Mouse (Mus musculus) cerebellum, postnatal 14 days (tissue): ENCODE measurements around the gene Tpm3-rs7.
"Not testable (repeated sequence)": the region's sequence is repeated elsewhere in the genome, so short reads cannot be mapped to it uniquely, and the experiment has no call there.

ENCODE experiments used
- DNase-seq, 2 experiments: peaks; one replicate each; pipeline ENCODE4 v3.0.0; 2021; ENCODE audit warnings: mixed read lengths in 2 of 2

Gene Tpm3-rs7

DNA sequence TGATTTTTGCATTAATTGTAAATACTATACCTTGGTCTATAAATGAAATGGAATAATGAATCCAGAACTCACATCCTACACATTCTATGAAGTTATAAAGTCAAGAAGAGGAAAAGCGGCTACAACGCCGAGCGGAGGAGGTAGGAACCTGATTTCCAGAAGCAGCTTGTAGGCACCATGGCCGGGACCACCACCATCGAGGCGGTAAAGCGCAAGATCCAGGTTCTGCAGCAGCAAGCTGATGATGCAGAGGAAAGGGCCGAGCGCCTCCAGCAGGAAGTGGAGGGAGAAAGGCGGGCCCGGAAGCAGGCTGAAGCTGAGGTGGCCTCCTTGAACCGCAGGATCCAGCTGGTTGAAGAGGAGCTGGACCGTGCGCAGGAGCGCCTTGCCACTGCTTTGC lies at the start of gene Tpm3-rs7:
Gene Tpm3-rs7, plus strand, starts transcription at position 110 of the 400 bp plus-strand sequence.
- DNase-seq: not testable (repeated sequence)

DNA sequence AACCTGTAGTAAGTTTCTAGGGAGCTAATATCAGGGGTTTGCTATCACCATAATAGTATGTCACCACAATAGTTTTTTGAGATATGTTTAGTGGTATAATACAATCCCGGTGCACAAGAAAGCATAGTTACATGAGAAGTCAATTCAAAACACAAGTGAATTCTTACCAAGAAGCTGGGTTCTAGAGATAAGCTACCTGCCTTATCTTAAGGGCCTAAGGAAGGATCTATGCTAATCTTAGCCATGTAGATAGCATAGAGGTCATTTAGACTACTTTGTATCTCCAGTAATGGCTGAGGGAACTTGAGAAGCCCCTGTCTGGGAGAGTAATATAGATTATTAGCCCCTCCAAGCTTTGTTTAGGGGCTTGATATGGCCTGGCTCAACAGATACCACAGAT lies 2.6 kb downstream of the Tpm3-rs7 start:
- DNase-seq: no peak

DNA sequence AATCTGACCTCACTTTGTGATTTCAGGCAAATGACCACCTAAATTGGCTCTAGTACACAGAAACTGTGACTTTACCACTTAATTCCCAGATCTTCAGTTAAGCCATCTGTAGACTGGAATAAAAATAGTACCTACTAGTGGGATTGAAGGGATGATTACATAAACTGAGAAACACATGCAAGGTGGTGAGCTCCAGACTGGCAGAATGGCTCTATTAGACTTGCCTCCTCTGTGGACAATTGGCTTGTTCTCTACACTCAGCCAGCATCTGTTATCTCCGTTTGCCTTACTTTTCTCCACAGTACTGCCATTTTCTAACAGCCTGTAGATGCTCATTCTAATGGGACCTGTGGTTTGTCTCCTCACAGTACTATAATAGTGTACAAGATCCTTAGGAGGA lies 49.0 kb downstream of the Tpm3-rs7 start:
- peak; percentile 25 to 59 for DNase-seq
